In the genomic region with DNA sequence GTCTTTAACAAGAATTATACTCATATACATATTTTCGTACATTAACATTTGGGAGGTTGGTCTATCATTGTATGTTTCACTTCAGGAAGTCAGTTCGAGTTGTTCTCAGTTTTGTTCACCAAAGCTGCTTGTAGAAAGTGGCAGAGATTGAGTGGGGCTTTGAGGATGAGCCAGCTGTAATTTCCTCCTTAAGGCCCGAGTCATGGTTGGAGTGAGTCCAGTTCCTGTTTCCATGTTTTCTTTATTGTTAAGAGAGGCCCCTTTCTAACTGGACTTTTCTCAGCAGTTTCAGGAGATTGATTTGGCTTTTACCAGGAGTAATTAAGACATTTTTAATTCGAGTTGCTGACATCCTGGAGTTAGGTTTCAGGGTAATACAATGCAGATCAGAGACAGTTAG, we compare ENCODE assay signal across 16 mouse cellular contexts.
DNase-seq lines count a peak whose midpoint lies in the region; ATAC-seq and TF ChIP-seq lines count a peak whose summit lies in the region.
"Had no signal": no experiment of that assay in that cellular context is flagged by ENCODE, and none has a peak within 500 bp of the region (broad histone marks: within the 10 kb centered on the region; RNA-seq: fewer than 3 reads in every experiment).

No protein-coding gene starts in this region.

- H3K9ac ChIP-seq in heart, embryonic 13.5 days = no peak overlapping the region
- no peak overlapping the region for H3K9ac ChIP-seq in heart, embryonic 14.5 days (ENCODE audit: low read length)
- H3K9ac ChIP-seq: hindbrain, embryonic 12.5 days; liver, embryonic 13.5 days had no signal

- no peaks in the 10 kb centered on the region for H3K9me3 ChIP-seq in heart, embryonic 13.5 days
- H3K9me3 ChIP-seq in heart, embryonic 10.5 days = no peaks in the 10 kb centered on the region
- H3K9me3 ChIP-seq in heart, embryonic 14.5 days (ENCODE audit: control insufficient read depth, low read length) = no peaks in the 10 kb centered on the region
- H3K9me3 ChIP-seq: hindbrain, embryonic 12.5 days; liver, embryonic 13.5 days had no signal

- no peak for DNase-seq in heart, embryonic 10.5 days (ENCODE audit: low spot score)
- DNase-seq in lung, postnatal 14 days = peak; percentile 17
- DNase-seq in lung, adult 2 months = no peak
- no peak for DNase-seq in spleen, postnatal 10 days (ENCODE audit: low spot score in 2 of 2)
- no peak for DNase-seq in natural killer cell, adult 2 months (ENCODE audit: low spot score in 2 of 2)
- DNase-seq: cerebellum, adult 2 months; embryo, embryonic 11 days; liver, embryonic 13.5 days; right cerebral cortex, postnatal 25 days had no signal

- no peak for TF ChIP-seq CTCF in lung, adult 2 months (IDR thresholded peaks at IDR 0.05; ENCODE audit: insufficient read depth, low read length)

- H3K36me3 ChIP-seq in heart, embryonic 13.5 days = no peaks in the 10 kb centered on the region
- H3K36me3 ChIP-seq in heart, embryonic 10.5 days = no peaks in the 10 kb centered on the region
- H3K36me3 ChIP-seq in heart, embryonic 14.5 days (ENCODE audit: control insufficient read depth, insufficient read depth, low read length) = no peaks in the 10 kb centered on the region
- H3K36me3 ChIP-seq: hindbrain, embryonic 12.5 days; liver, embryonic 13.5 days had no signal

- H3K27me3 ChIP-seq in heart, embryonic 13.5 days (replicated peaks) = no peaks in the 10 kb centered on the region
- no peaks in the 10 kb centered on the region for H3K27me3 ChIP-seq in heart, embryonic 10.5 days (ENCODE audit: insufficient read depth, poor library complexity, severe bottlenecking)
- no peaks in the 10 kb centered on the region for H3K27me3 ChIP-seq in heart, embryonic 14.5 days (ENCODE audit: control insufficient read depth, insufficient read depth, low read length)
- H3K27me3 ChIP-seq: hindbrain, embryonic 12.5 days; liver, embryonic 13.5 days had no signal

- no peak for ATAC-seq in heart, embryonic 13.5 days (ENCODE audit: extremely low read depth, insufficient number of reproducible peaks, low FRiP score, low TSS enrichment)
- no peak for ATAC-seq in heart, embryonic 14.5 days (ENCODE audit: insufficient number of reproducible peaks, insufficient read depth, low FRiP score, low read depth)
- 0 out of 2 replicates have a peak, but pooled peaks have one; percentile 21 for ATAC-seq in megakaryocyte progenitor cell, adult 5-6 weeks (replicated peaks; ENCODE audit: poor library complexity)
- ATAC-seq: forebrain, embryonic 16.5 days; intestine, embryonic 16.5 days had no signal

- 43% methylated on average over 4 of the region's 4 CpGs for WGBS in heart, embryonic 13.5 days
- WGBS in heart, embryonic 10.5 days = 55% methylated on average over 4 of the region's 4 CpGs
- 27% methylated on average over 4 of the region's 4 CpGs for WGBS in lung, adult 2 months
- WGBS in heart, embryonic 14.5 days = 41% methylated on average over 4 of the region's 4 CpGs

- no peak for TF ChIP-seq POLR2A in lung, adult 2 months (IDR thresholded peaks at IDR 0.05; ENCODE audit: borderline replicate concordance, extremely low read depth, low read depth, low read length)

- H3K4me3 ChIP-seq in heart, embryonic 13.5 days = no peak overlapping the region
- H3K4me3 ChIP-seq in heart, embryonic 10.5 days = no peak overlapping the region
- H3K4me3 ChIP-seq in lung, adult 2 months (replicated peaks; ENCODE audit: extremely low read depth, low read depth, low read length) = no peak overlapping the region
- H3K4me3 ChIP-seq in heart, embryonic 14.5 days (ENCODE audit: control insufficient read depth in 1 of 2, insufficient read depth in 1 of 2, low read depth in 1 of 2, low read length in 2 of 2) = no peak overlapping the region
- H3K4me3 ChIP-seq: erythroblast, embryonic 14.5 days; hindbrain, embryonic 12.5 days; liver, embryonic 13.5 days had no signal

- no peak overlapping the region for H3K4me2 ChIP-seq in heart, embryonic 13.5 days
- no peak overlapping the region for H3K4me2 ChIP-seq in heart, embryonic 14.5 days (ENCODE audit: low read length)
- H3K4me2 ChIP-seq: hindbrain, embryonic 12.5 days; liver, embryonic 13.5 days had no signal

- peak overlapping the region; percentile 76 for H3K27ac ChIP-seq in heart, embryonic 13.5 days (replicated peaks)
- no peak overlapping the region for H3K27ac ChIP-seq in heart, embryonic 10.5 days
- peak overlapping the region; percentile 5 to 67; a peak in 3 of 4 replicates for H3K27ac ChIP-seq in heart, embryonic 14.5 days (replicated peaks in 1 of 2; ENCODE audit: control insufficient read depth in 1 of 2, insufficient read depth in 1 of 2, low read depth in 2 of 2, low read length in 2 of 2)
- H3K27ac ChIP-seq: hindbrain, embryonic 12.5 days; liver, embryonic 13.5 days had no signal

- peaks cover 19% of the 10 kb centered on the region for H3K4me1 ChIP-seq in heart, embryonic 13.5 days
- no peaks in the 10 kb centered on the region for H3K4me1 ChIP-seq in heart, embryonic 10.5 days
- H3K4me1 ChIP-seq in lung, adult 2 months (ENCODE audit: control insufficient read depth, insufficient read depth, low read length) = peaks cover 6% of the 10 kb centered on the region
- no peaks in the 10 kb centered on the region for H3K4me1 ChIP-seq in heart, embryonic 14.5 days (ENCODE audit: control insufficient read depth in 2 of 2, insufficient read depth in 2 of 2, low read length in 2 of 2)
- H3K4me1 ChIP-seq: hindbrain, embryonic 12.5 days had no signal
